Mouse (Mus musculus) MEL (cell line): Measurements from ENCODE around the gene Srp14.

Experiments
- CHD2 ChIP-seq: IDR thresholded peaks from 2 replicates; pipeline ENCODE4 v1.6.1; 2011; ENCODE audit warnings: low read length, improper control_type of control experiment
- CTCF ChIP-seq, 3 experiments: IDR thresholded peaks in 2 of 3; conservative IDR thresholded peaks in 1 of 3; 2 replicates each; pipeline ENCODE4 v1.5.1; 2011 to 2012; ENCODE audit warnings: low read length in 3 of 3, low read depth in 2 of 3, mild to moderate bottlenecking in 2 of 3, improper control_type of control experiment in 1 of 3, inconsistent platforms in 1 of 3, mixed read lengths in 1 of 3, moderate library complexity in 1 of 3; ENCODE audit not compliant: control insufficient read depth in 1 of 3, insufficient read depth in 1 of 3, poor library complexity in 1 of 3, severe bottlenecking in 1 of 3
- EP300 ChIP-seq, 2 experiments: IDR thresholded peaks; 2 replicates each; pipeline ENCODE4 v1.6.1; 2011; ENCODE audit warnings: improper control_type of control experiment in 2 of 2, low read length in 2 of 2, low read depth in 1 of 2, mild to moderate bottlenecking in 1 of 2
- JUND ChIP-seq: IDR thresholded peaks from 2 replicates; pipeline ENCODE4 v1.6.1; 2011; ENCODE audit warnings: low read depth, mild to moderate bottlenecking, improper control_type of control experiment, low read length
- MAFK ChIP-seq: IDR thresholded peaks from 2 replicates; pipeline ENCODE4 v1.6.1; 2011; ENCODE audit warnings: low read depth, mild to moderate bottlenecking, low read length, improper control_type of control experiment, borderline replicate concordance
- POLR2A ChIP-seq, 2 experiments: IDR thresholded peaks; 2 replicates each; pipeline ENCODE4 v1.6.1; 2011 to 2012; ENCODE audit warnings: low read length in 2 of 2, mild to moderate bottlenecking in 2 of 2, control low read depth in 1 of 2, improper control_type of control experiment in 1 of 2, low read depth in 1 of 2, moderate library complexity in 1 of 2; ENCODE audit not compliant: control insufficient read depth in 1 of 2, insufficient read depth in 1 of 2, poor library complexity in 1 of 2
- RAD21 ChIP-seq: IDR thresholded peaks from 2 replicates; pipeline ENCODE4 v1.6.1; 2011; ENCODE audit warnings: mild to moderate bottlenecking, low read depth, low read length, improper control_type of control experiment
- TAL1 ChIP-seq: IDR thresholded peaks from 2 replicates; pipeline ENCODE4 v1.6.1; 2012; ENCODE audit warnings: mild to moderate bottlenecking, inconsistent platforms, low read length, moderate library complexity, mixed read lengths
- TBP ChIP-seq: IDR thresholded peaks from 2 replicates; pipeline ENCODE4 v1.8.0; 2011; ENCODE audit warnings: low read depth, low read length, improper control_type of control experiment
- USF2 ChIP-seq, 2 experiments: IDR thresholded peaks; 2 replicates each; pipeline ENCODE4 v1.6.1; 2011 to 2012; ENCODE audit warnings: improper control_type of control experiment in 2 of 2, low read length in 2 of 2, borderline replicate concordance in 1 of 2, inconsistent platforms in 1 of 2, low read depth in 1 of 2, mild to moderate bottlenecking in 1 of 2; ENCODE audit not compliant: insufficient read depth in 1 of 2

DNA sequence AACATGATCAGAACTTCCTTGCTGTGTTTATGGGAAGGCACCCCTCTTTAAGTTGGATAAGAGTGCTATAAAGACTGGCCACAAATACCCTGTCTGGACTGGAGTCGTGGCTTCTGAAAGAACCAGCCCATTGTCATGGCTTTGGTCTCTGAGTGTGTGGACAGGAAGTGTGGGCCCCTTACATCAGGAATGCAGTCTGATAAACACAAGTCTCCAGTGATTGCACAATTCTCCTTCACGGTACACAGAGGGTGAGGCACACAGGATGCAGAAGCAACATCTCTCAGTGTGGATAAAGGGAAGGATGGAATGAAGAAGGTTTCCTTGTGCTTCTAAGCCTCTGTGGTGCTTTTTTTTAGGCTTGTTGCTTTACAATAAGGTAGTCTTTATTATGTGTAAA, 42.8 kb upstream of the Srp14 start:
- TF ChIP-seq CTCF (IDR thresholded peaks at IDR 0.05 in 2 of 3, conservative IDR thresholded peaks at IDR 0.05 in 1 of 3; ENCODE audit: control insufficient read depth in 1 of 3, insufficient read depth in 1 of 3, low read depth in 2 of 3, low read length in 3 of 3, poor library complexity in 1 of 3, severe bottlenecking in 1 of 3) (no peak), MAFK (no peak), TAL1 (no peak), JUND (no peak), POLR2A (IDR thresholded peaks at IDR 0.05; ENCODE audit: control insufficient read depth in 1 of 2, insufficient read depth in 1 of 2, low read depth in 1 of 2, low read length in 2 of 2, poor library complexity in 1 of 2) (no peak), EP300 (IDR thresholded peaks at IDR 0.05; ENCODE audit: low read depth in 1 of 2, low read length in 2 of 2) (no peak), TBP (no peak), USF2 (IDR thresholded peaks at IDR 0.05; ENCODE audit: borderline replicate concordance in 1 of 2, insufficient read depth in 1 of 2, low read depth in 1 of 2, low read length in 2 of 2) (no peak), RAD21 (no peak), CHD2 (no peak)
